Mouse (Mus musculus) erythroblast, adult 5-6 weeks (primary cell): Measurements from ENCODE around the gene Rgs21. TPM values are rescaled to one million over a fixed set of nuclear protein-coding genes. Genes with fewer than 3 reads are reported as not detected.

Experiments
- ATAC-seq: replicated peaks from 2 replicates; pipeline ENCODE4 v1.8.0; 2016; ENCODE audit warnings: moderate number of reproducible peaks, mild to moderate bottlenecking, moderate TSS enrichment, inconsistent platforms; ENCODE audit not compliant: poor library complexity, low FRiP score, severe bottlenecking
- total RNA-seq, 2 experiments: library from RNA; stranded (forward) in 1 of 2; stranded (reverse) in 1 of 2; fragments of 150-400 nt in 1 of 2; fragments of 200-764, 138-1000 nt in 1 of 2; gene quantifications; 2 replicates each; pipeline versions ENCODE4 v1.2.3 to v1.2.4; 2015 to 2017; ENCODE audit warnings: low replicate concordance in 2 of 2

Gene Rgs21
- total RNA-seq (2015; ENCODE audit: low replicate concordance) (not detected in 2 replicates), total RNA-seq (2017; ENCODE audit: low replicate concordance) (not detected in 2 replicates)

- no peak for ATAC-seq
These were observed at the start of gene Rgs21 for GRCm38 (mm10) chr1:144567567-144567966. Rgs21 (minus strand) TSS chr1:144567667.

GRCm38 (mm10) chr1:144604071-144604470, 36.6 kb upstream of the Rgs21 start:
- ATAC-seq = no peak

- ATAC-seq = no peak
These were observed 35.5 kb upstream of the Rgs21 start for GRCm38 (mm10) chr1:144602987-144603386.

GRCm38 (mm10) chr1:144579321-144579720, 11.9 kb upstream of the Rgs21 start:
- no peak for ATAC-seq

- ATAC-seq = no peak
These were observed 5.5 kb upstream of the Rgs21 start for GRCm38 (mm10) chr1:144572972-144573371.

- no peak for ATAC-seq
These were observed 2.4 kb upstream of the Rgs21 start for GRCm38 (mm10) chr1:144569905-144570304.

GRCm38 (mm10) chr1:144545142-144545541, 22.3 kb downstream of the Rgs21 start:
- ATAC-seq = no peak

GRCm38 (mm10) chr1:144544497-144544961, 22.9 kb downstream of the Rgs21 start:
- no peak for ATAC-seq

- ATAC-seq = no peak
These were observed 35.7 kb downstream of the Rgs21 start for GRCm38 (mm10) chr1:144531746-144532145.

- ATAC-seq = no peak
These were observed 49.5 kb downstream of the Rgs21 start for GRCm38 (mm10) chr1:144517878-144518426.

- ATAC-seq = no peak
These were observed 65.2 kb downstream of the Rgs21 start for GRCm38 (mm10) chr1:144502241-144502640.

- no peak for ATAC-seq
These were observed 67.0 kb downstream of the Rgs21 start for GRCm38 (mm10) chr1:144500423-144500822.

GRCm38 (mm10) chr1:144499719-144500118, 67.7 kb downstream of the Rgs21 start:
- no peak for ATAC-seq

GRCm38 (mm10) chr1:144498725-144499124, 68.7 kb downstream of the Rgs21 start:
- no peak for ATAC-seq

GRCm38 (mm10) chr1:144498051-144498450, 69.4 kb downstream of the Rgs21 start:
- no peak for ATAC-seq

- ATAC-seq = no peak
These were observed 74.1 kb downstream of the Rgs21 start for GRCm38 (mm10) chr1:144493336-144493735.

GRCm38 (mm10) chr1:144488223-144488835, 79.1 kb downstream of the Rgs21 start:
- no peak for ATAC-seq

Other genes starting within 250 kb of the Rgs21 start
- gene Rgs18, start 207.8 kb upstream of the Rgs21 start, total RNA-seq (2015; ENCODE audit: low replicate concordance) = 27.7 and 30.1 TPM in 2 replicates
- gene Rgs18, start 207.8 kb upstream of the Rgs21 start, total RNA-seq (2017; ENCODE audit: low replicate concordance) = 19.4 and 23.8 TPM in 2 replicates